Mouse (Mus musculus) kidney, adult 9 months (tissue): Measurements from ENCODE around the gene Plcb4.

ENCODE experiments used
- DNase-seq: peaks from one replicate; pipeline ENCODE4 v3.0.0; 2022

The Plcb4 gene

GRCm38 (mm10) chr2:135766471-135767063 is 107.8 kb downstream of the Plcb4 start:
- DNase-seq: no peak

GRCm38 (mm10) chr2:135767535-135767934 is 108.7 kb downstream of the Plcb4 start:
- no peak for DNase-seq

GRCm38 (mm10) chr2:135769701-135770100 is 110.9 kb downstream of the Plcb4 start:
- peak; percentile 14 for DNase-seq

- DNase-seq: no peak
Observed at GRCm38 (mm10) chr2:135770226-135770625, 111.4 kb downstream of the Plcb4 start.

GRCm38 (mm10) chr2:135773194-135773972 is 114.6 kb downstream of the Plcb4 start:
- peak; percentile 14 for DNase-seq

- DNase-seq: no peak
Observed at GRCm38 (mm10) chr2:135775026-135775425, 116.2 kb downstream of the Plcb4 start.

GRCm38 (mm10) chr2:135776131-135776775 is 117.4 kb downstream of the Plcb4 start:
- no peak for DNase-seq

GRCm38 (mm10) chr2:135781391-135781790 is 122.6 kb downstream of the Plcb4 start:
- no peak for DNase-seq

- DNase-seq: no peak
Observed at GRCm38 (mm10) chr2:135787415-135787814, 128.6 kb downstream of the Plcb4 start.

- no peak for DNase-seq
Observed at GRCm38 (mm10) chr2:135792907-135793306, 134.1 kb downstream of the Plcb4 start.

GRCm38 (mm10) chr2:135796684-135797083 is 137.9 kb downstream of the Plcb4 start:
- DNase-seq: no peak

- DNase-seq: no peak
Observed at GRCm38 (mm10) chr2:135797677-135798546, 139.1 kb downstream of the Plcb4 start.

- DNase-seq: no peak
Observed at GRCm38 (mm10) chr2:135799149-135799770, 140.4 kb downstream of the Plcb4 start.

- DNase-seq: no peak
Observed at GRCm38 (mm10) chr2:135800385-135800784, 141.6 kb downstream of the Plcb4 start.

- DNase-seq: no peak
Observed at GRCm38 (mm10) chr2:135802878-135803450, 144.2 kb downstream of the Plcb4 start.

GRCm38 (mm10) chr2:135805748-135806685 is 147.2 kb downstream of the Plcb4 start:
- DNase-seq: no peak

- no peak for DNase-seq
Observed at GRCm38 (mm10) chr2:135808342-135808741, 149.5 kb downstream of the Plcb4 start.

GRCm38 (mm10) chr2:135810841-135811240 is 152.0 kb downstream of the Plcb4 start:
- no peak for DNase-seq

GRCm38 (mm10) chr2:135811453-135812101 is 152.8 kb downstream of the Plcb4 start:
- DNase-seq: peak; percentile 42

- DNase-seq: peak; percentile 31
Observed at GRCm38 (mm10) chr2:135812701-135813246, 154.0 kb downstream of the Plcb4 start.
